Mouse (Mus musculus): Measurements from ENCODE around the gene Esrra. TPM values are rescaled to one million over a fixed set of nuclear protein-coding genes. Genes with fewer than 3 reads are reported as not detected.
"Not testable (repeated sequence)": the region's sequence is repeated elsewhere in the genome, so short reads cannot be mapped to it uniquely, and the experiment has no call there.

The Esrra gene
- polyA plus RNA-seq, 1 experiment, result 59.2 TPM

- Histone ChIP-seq H3K4me1 (ENCODE audit: control insufficient read depth, insufficient read depth, low read length) (no peaks in the 10 kb centered on the region), H3K4me3 (ENCODE audit: insufficient read depth, low read length) (no peak overlapping the region), H3K27ac (ENCODE audit: insufficient read depth, low read length) (no peak overlapping the region)
- TF ChIP-seq CTCF (IDR thresholded peaks at IDR 0.05; ENCODE audit: extremely low read depth, insufficient read depth, low read length) (no peak), POLR2A (IDR thresholded peaks at IDR 0.05; ENCODE audit: extremely low read depth, insufficient read depth, low read length) (no peak)
These were observed 7.6 kb downstream of the Esrra start for GRCm38 (mm10) chr19:6913991-6914390.

GRCm38 (mm10) chr19:6913036-6913435 is 8.6 kb downstream of the Esrra start:
- TF ChIP-seq POLR2A (IDR thresholded peaks at IDR 0.05; ENCODE audit: extremely low read depth, insufficient read depth, low read length) (no peak), CTCF (IDR thresholded peaks at IDR 0.05; ENCODE audit: extremely low read depth, insufficient read depth, low read length) (no peak)
- H3K4me1 ChIP-seq (ENCODE audit: control insufficient read depth, insufficient read depth, low read length), result no peaks in the 10 kb centered on the region
- H3K27ac ChIP-seq (ENCODE audit: insufficient read depth, low read length), result no peak overlapping the region
- H3K4me3 ChIP-seq (ENCODE audit: insufficient read depth, low read length), result no peak overlapping the region

GRCm38 (mm10) chr19:6912205-6912970 is 9.2 kb downstream of the Esrra start:
- H3K4me3 ChIP-seq (ENCODE audit: insufficient read depth, low read length), result no peak overlapping the region
- TF ChIP-seq CTCF (IDR thresholded peaks at IDR 0.05; ENCODE audit: extremely low read depth, insufficient read depth, low read length) (no peak), POLR2A (IDR thresholded peaks at IDR 0.05; ENCODE audit: extremely low read depth, insufficient read depth, low read length) (no peak)
- no peak overlapping the region for H3K27ac ChIP-seq (ENCODE audit: insufficient read depth, low read length)
- H3K4me1 ChIP-seq (ENCODE audit: control insufficient read depth, insufficient read depth, low read length), result no peaks in the 10 kb centered on the region; the same call in 1 of the 2 replicates

GRCm38 (mm10) chr19:6911101-6912074 is 10.2 kb downstream of the Esrra start:
- no peak for TF ChIP-seq POLR2A (IDR thresholded peaks at IDR 0.05; ENCODE audit: extremely low read depth, insufficient read depth, low read length)
- TF ChIP-seq CTCF (IDR thresholded peaks at IDR 0.05; ENCODE audit: extremely low read depth, insufficient read depth, low read length), result no peak
- no peaks in the 10 kb centered on the region; the same call in 1 of the 2 replicates for H3K4me1 ChIP-seq (ENCODE audit: control insufficient read depth, insufficient read depth, low read length)
- H3K27ac ChIP-seq (ENCODE audit: insufficient read depth, low read length), result no peak overlapping the region
- H3K4me3 ChIP-seq (ENCODE audit: insufficient read depth, low read length), result no peak overlapping the region; the same call in 1 of the 2 replicates

GRCm38 (mm10) chr19:6910306-6910705 is 11.3 kb downstream of the Esrra start:
- Histone ChIP-seq H3K27ac (ENCODE audit: insufficient read depth, low read length) (peak overlapping the region; percentile 51; the same call in 1 of the 2 replicates), H3K4me3 (ENCODE audit: insufficient read depth, low read length) (peak overlapping the region; percentile 56)
- H3K4me1 ChIP-seq (ENCODE audit: control insufficient read depth, insufficient read depth, low read length), result not testable (repeated sequence)
- TF ChIP-seq POLR2A (IDR thresholded peaks at IDR 0.05; ENCODE audit: extremely low read depth, insufficient read depth, low read length), result 0 out of 2 replicates have a peak, but pooled peaks have one; percentile 19

GRCm38 (mm10) chr19:6909507-6910289 is 11.9 kb downstream of the Esrra start, which contains the start of the genes Trmt112 and Prdx5:
Gene Trmt112, plus strand, starts transcription at chr19:6909698.
Gene Prdx5, minus strand, starts transcription at chr19:6910106.
- H3K27ac ChIP-seq (ENCODE audit: insufficient read depth, low read length), result peak within 1 kb of the TSS; percentile 83
- H3K4me1 ChIP-seq (ENCODE audit: control insufficient read depth, insufficient read depth, low read length), result no peaks in the 10 kb centered on the region; the same call in 1 of the 2 replicates
- peak within 1 kb of the TSS; percentile 56 for H3K4me3 ChIP-seq (ENCODE audit: insufficient read depth, low read length)
- peak; percentile 71; the same call in 1 of the 2 replicates for TF ChIP-seq POLR2A (IDR thresholded peaks at IDR 0.05; ENCODE audit: extremely low read depth, insufficient read depth, low read length)
- TF ChIP-seq CTCF (IDR thresholded peaks at IDR 0.05; ENCODE audit: extremely low read depth, insufficient read depth, low read length), result no peak

- no peaks in the 10 kb centered on the region; the same call in 1 of the 2 replicates for H3K4me1 ChIP-seq (ENCODE audit: control insufficient read depth, insufficient read depth, low read length)
- peak overlapping the region; percentile 55 for H3K27ac ChIP-seq (ENCODE audit: insufficient read depth, low read length)
- TF ChIP-seq POLR2A (IDR thresholded peaks at IDR 0.05; ENCODE audit: extremely low read depth, insufficient read depth, low read length), result no peak
- no peak for TF ChIP-seq CTCF (IDR thresholded peaks at IDR 0.05; ENCODE audit: extremely low read depth, insufficient read depth, low read length)
- H3K4me3 ChIP-seq (ENCODE audit: insufficient read depth, low read length), result peak overlapping the region; percentile 56
These were observed 12.6 kb downstream of the Esrra start for GRCm38 (mm10) chr19:6909021-6909420.

- H3K27ac ChIP-seq (ENCODE audit: insufficient read depth, low read length), result no peak overlapping the region
- TF ChIP-seq CTCF (IDR thresholded peaks at IDR 0.05; ENCODE audit: extremely low read depth, insufficient read depth, low read length) (no peak), POLR2A (IDR thresholded peaks at IDR 0.05; ENCODE audit: extremely low read depth, insufficient read depth, low read length) (no peak)
These were observed 13.6 kb downstream of the Esrra start for GRCm38 (mm10) chr19:6907811-6908540.

More at GRCm38 (mm10) chr19:6907811-6908540, 13.6 kb downstream of the Esrra start:
- H3K4me1 ChIP-seq (ENCODE audit: control insufficient read depth, insufficient read depth, low read length), result no peaks in the 10 kb centered on the region; the same call in 1 of the 2 replicates
- peak overlapping the region; percentile 56 for H3K4me3 ChIP-seq (ENCODE audit: insufficient read depth, low read length)
